Mouse (Mus musculus): ENCODE results near the gene Pld3.

- no peak for TF ChIP-seq POLR2A (IDR thresholded peaks at IDR 0.05; ENCODE audit: control insufficient read depth in 1 of 2, insufficient read depth in 1 of 2, low read depth in 1 of 2, low read length in 2 of 2, poor library complexity in 1 of 2)
- no peak for TF ChIP-seq SIN3A (IDR thresholded peaks at IDR 0.05; ENCODE audit: low read length)
- TF ChIP-seq CHD1 (IDR thresholded peaks at IDR 0.05; ENCODE audit: low read depth, low read length), result no peak
- no peak for TF ChIP-seq JUND (IDR thresholded peaks at IDR 0.05; ENCODE audit: low read depth, low read length)
- TF ChIP-seq MAX (IDR thresholded peaks at IDR 0.05; ENCODE audit: low read length), result no peak
- no peak for TF ChIP-seq ZKSCAN1 (IDR thresholded peaks at IDR 0.05; ENCODE audit: low read depth, low read length)
Observed at GRCm38 (mm10) chr7:27541922-27542321, 11.1 kb downstream of the Pld3 start.
